Mouse (Mus musculus) forebrain, embryonic 12.5 days (tissue): ENCODE data around the gene Ccdc124. TPM values are rescaled to one million over a fixed set of nuclear protein-coding genes. Genes with fewer than 3 reads are reported as not detected.

Experiments
- ATAC-seq: fragments of 200-750 bp; cut with Nextera tagmentation; 2 replicates; pipeline ENCODE4 v1.8.0; 2017; ENCODE audit warnings: moderate TSS enrichment; ENCODE audit not compliant: low FRiP score
- H3K27ac ChIP-seq: fragments of 300-500 bp; sonication (generic); 2 replicates; pipeline ENCODE4 v1.5.1; 2016; ENCODE audit warnings: mild to moderate bottlenecking
- H3K27me3 ChIP-seq: fragments of 300-500 bp; sonication (generic); 2 replicates; pipeline ENCODE4 v1.6.1; 2016; ENCODE audit warnings: mild to moderate bottlenecking
- H3K36me3 ChIP-seq: fragments of 300-500 bp; sonication (generic); replicated peaks from 2 replicates; pipeline ENCODE4 v1.6.1; 2016; ENCODE audit warnings: mild to moderate bottlenecking
- H3K4me1 ChIP-seq: fragments of 300-500 bp; sonication (generic); 2 replicates; pipeline ENCODE4 v1.6.1; 2016
- H3K4me2 ChIP-seq: fragments of 300-500 bp; sonication (generic); 2 replicates; pipeline ENCODE4 v1.6.1; 2016; ENCODE audit warnings: mild to moderate bottlenecking, moderate library complexity
- H3K4me3 ChIP-seq: fragments of 300-500 bp; sonication (generic); replicated peaks from 2 replicates; pipeline ENCODE4 v1.5.1; 2016; ENCODE audit warnings: mild to moderate bottlenecking
- H3K9ac ChIP-seq: fragments of 300-500 bp; sonication (generic); 2 replicates; pipeline ENCODE4 v1.6.1; 2016; ENCODE audit warnings: mild to moderate bottlenecking
- H3K9me3 ChIP-seq: fragments of 300-500 bp; sonication (generic); 2 replicates; pipeline ENCODE4 v1.6.1; 2016
- whole genome bisulfite sequencing: fragments of 180-500 bp; shearing (Covaris S2); methylation state at CpG from one replicate; pipeline ENCODE4 v1.1.7; 2016; 5-methylcytosine and 5-hydroxymethylcytosine counted together
- polyA plus RNA-seq: library from polyadenylated mRNA; unstranded; fragments of >200 nt; fragmentation: Nextera tagmentation; extraction: Ambion mirVana; gene quantifications from 2 replicates; pipeline ENCODE4 v1.2.1, GENCODE M21; 2016

The Ccdc124 gene
- polyA plus RNA-seq, 1 experiment from 2014 or later = 159 TPM

DNA sequence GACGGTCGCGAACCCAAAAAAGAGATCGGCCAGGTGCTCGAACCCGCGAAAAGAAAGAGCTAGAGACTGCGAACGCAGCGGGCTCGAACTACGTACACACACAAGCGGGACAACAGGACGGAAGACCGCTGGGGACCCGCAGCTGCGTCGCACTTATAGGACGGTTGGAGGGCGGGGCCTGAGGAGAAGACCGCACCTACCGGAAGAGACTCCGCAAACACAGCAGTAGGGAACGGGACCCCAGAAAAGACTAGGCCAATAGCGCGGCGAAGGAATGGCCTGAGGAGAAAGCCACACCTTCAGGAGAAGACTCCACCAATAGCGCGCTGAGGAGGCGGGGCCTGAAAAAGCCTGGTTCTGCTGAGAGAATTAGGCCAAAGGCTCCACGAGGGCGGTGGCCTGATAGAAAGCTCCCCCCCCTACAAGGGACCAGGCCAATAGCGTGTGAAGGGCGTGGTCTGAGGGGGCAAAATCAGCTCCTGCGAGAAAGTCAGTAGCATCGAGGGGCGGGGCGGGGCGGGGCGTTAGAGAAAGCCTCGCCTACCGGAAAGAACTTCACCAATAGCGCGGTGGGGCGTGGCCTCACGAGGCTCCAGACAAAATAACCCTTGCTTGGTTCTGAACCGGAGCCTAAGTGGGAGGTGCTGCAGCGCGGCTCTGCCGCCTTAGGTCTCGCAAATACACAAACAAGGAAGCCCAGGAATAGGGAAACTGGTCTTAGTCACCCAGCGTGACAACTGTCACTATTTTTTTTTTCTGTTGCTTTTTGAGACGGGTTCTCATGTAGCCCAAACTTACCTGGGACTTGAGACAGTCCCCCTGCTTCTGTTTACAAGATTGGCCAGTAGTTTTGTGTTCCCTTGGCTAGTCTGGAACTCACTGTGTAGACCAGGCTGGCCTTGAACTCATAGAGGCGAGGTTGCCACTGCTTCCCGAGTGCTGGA lies 34.1 kb downstream of the Ccdc124 start, which contains the start of gene Arrdc2:
TSS of gene Arrdc2 (minus strand) at position 313 of the 944 bp plus-strand sequence.
- no peaks in the 10 kb centered on the region for H3K9me3 ChIP-seq
- no peaks in the 10 kb centered on the region; the same call in 1 of the 2 replicates for H3K36me3 ChIP-seq
- H3K4me2 ChIP-seq = peak within 1 kb of the TSS; percentile 83
- peaks cover 18% of the 10 kb centered on the region for H3K4me1 ChIP-seq
- H3K27me3 ChIP-seq = no peaks in the 10 kb centered on the region
- ATAC-seq = peak; percentile 96
- WGBS = 2% methylated on average over 55 of the region's 55 CpGs
- H3K4me3 ChIP-seq = peak within 1 kb of the TSS; percentile 67
- H3K9ac ChIP-seq = peak within 1 kb of the TSS; percentile 75
- H3K27ac ChIP-seq = peak within 1 kb of the TSS; percentile 89

DNA sequence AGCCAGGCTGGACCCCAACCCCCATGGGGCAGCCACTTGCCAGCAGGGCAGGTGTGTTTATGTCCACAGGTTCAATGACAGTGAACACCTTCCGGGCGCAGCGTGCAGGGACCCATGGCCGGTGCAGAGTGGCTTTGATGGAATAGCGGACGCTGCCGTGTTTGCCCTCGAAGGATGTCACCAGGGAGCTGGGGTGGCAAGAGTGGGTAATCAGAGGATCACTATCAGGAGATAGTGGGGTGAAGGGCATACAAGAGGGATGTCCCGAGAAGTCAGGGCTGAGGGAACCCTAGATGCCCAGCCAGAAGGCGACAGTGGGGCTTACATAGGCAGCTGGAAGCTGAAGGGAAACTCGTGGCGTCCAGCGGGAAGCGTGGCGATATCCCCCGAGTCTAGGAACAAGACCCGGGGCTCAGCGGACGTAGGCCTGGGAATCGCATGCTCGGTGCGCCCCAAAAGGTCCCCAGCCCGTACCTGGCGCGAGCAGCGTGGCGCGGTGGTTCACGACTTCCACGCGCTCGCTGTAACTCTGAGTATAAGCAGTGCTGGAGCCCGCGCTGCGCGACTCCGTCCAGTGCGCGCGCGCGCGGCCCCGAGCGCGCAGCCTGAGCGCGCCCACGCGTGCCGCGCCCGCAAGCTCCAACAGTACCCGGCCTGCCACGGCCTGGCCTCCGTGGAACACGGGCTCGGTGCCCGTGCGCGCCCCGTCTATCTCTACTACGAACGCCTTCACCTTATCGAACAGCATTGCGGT lies 34.9 kb downstream of the Ccdc124 start:
- H3K36me3 ChIP-seq = no peaks in the 10 kb centered on the region; the same call in 1 of the 2 replicates
- H3K4me2 ChIP-seq = peak overlapping the region; percentile 83
- peaks cover 3% of the 10 kb centered on the region; the same call in 1 of the 2 replicates for H3K27me3 ChIP-seq
- H3K9ac ChIP-seq = peak overlapping the region; percentile 75
- H3K4me3 ChIP-seq = peak overlapping the region; percentile 67
- WGBS = 4% methylated on average over 66 of the region's 66 CpGs
- ATAC-seq = peak; percentile 53
- H3K9me3 ChIP-seq = no peaks in the 10 kb centered on the region
- H3K4me1 ChIP-seq = peaks cover 18% of the 10 kb centered on the region
- H3K27ac ChIP-seq = peak overlapping the region; percentile 89

DNA sequence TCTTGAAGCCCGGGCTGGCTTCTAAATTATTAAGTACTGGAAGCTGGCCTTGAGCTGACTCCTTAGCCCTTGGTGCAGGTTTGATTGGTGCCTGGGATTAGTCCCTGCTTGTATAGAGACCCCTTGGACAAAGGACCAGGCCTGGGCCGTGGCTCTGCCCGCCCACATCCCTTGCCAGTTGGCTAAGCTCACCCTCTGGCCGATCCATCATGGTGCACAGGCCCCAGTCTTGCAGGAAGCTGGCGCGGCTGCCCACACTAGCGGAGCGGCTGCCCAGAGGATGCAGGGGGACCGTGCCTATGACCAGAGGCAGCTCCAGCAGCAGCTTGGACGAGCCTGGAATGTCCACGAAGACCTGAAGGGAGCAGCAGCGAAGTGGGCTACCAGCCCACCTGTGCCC lies 37.1 kb downstream of the Ccdc124 start:
- Histone ChIP-seq H3K4me1 (peaks cover 34% of the 10 kb centered on the region), H3K4me3 (no peak overlapping the region), H3K9me3 (no peaks in the 10 kb centered on the region), H3K36me3 (no peaks in the 10 kb centered on the region; the same call in 1 of the 2 replicates), H3K27me3 (peaks cover 6% of the 10 kb centered on the region; the same call in 1 of the 2 replicates), H3K4me2 (no peak overlapping the region), H3K9ac (no peak overlapping the region), H3K27ac (no peak overlapping the region)
- 87% methylated on average over 12 of the region's 12 CpGs for WGBS
- ATAC-seq = no peak

DNA sequence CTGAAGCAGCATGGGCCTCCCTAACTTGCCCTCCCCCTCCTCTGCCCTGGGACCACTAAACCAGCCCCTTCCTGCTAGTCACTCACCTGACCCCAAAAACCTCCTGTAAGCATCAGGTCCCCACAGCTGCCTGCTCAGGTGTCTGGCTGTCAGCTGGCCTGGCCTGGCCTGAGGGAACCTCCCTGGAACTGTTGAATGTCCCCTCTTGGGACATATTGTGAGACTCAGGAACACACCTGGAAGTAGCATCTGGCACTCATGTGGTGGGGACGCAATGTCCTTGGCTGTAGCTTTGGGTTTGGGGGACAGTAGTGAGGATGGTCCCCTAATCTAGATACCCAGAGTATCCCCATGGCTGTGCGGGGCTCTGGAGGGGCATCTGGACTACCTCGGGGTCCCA lies 39.7 kb downstream of the Ccdc124 start:
- Histone ChIP-seq H3K4me3 (no peak overlapping the region), H3K9ac (no peak overlapping the region), H3K4me2 (no peak overlapping the region), H3K9me3 (no peaks in the 10 kb centered on the region), H3K4me1 (peaks cover 26% of the 10 kb centered on the region), H3K36me3 (no peaks in the 10 kb centered on the region; the same call in 1 of the 2 replicates), H3K27ac (no peak overlapping the region), H3K27me3 (peaks cover 6% of the 10 kb centered on the region; the same call in 1 of the 2 replicates)
- ATAC-seq = no peak
- WGBS = 96% methylated on average over 3 of the region's 3 CpGs

DNA sequence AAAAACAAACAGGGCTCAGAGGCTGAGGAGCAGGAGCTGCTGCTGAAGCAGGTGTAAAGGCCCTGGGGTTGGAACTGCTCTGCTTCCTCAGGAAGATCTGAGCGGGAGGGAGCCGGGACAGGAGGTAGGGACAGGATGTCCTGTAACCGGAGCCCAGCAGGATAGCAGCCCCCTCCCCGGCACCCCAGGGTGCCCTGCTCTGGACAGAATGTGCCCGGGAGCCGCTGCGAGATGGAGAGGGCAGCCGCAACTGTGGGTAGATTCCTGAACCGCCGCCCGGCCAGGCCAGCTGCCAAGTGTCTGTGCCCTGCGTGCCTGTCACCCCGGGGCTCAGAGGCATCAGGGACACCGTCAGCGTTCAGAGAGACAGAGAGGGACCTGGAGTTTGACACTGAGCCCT lies 40.2 kb downstream of the Ccdc124 start:
- Histone ChIP-seq H3K4me3 (no peak overlapping the region), H3K36me3 (no peaks in the 10 kb centered on the region; the same call in 1 of the 2 replicates), H3K9me3 (no peaks in the 10 kb centered on the region), H3K4me2 (no peak overlapping the region), H3K9ac (no peak overlapping the region), H3K4me1 (peaks cover 21% of the 10 kb centered on the region), H3K27me3 (peaks cover 6% of the 10 kb centered on the region; the same call in 1 of the 2 replicates), H3K27ac (no peak overlapping the region)
- ATAC-seq = no peak
- 58% methylated on average over 15 of the region's 15 CpGs for WGBS

DNA sequence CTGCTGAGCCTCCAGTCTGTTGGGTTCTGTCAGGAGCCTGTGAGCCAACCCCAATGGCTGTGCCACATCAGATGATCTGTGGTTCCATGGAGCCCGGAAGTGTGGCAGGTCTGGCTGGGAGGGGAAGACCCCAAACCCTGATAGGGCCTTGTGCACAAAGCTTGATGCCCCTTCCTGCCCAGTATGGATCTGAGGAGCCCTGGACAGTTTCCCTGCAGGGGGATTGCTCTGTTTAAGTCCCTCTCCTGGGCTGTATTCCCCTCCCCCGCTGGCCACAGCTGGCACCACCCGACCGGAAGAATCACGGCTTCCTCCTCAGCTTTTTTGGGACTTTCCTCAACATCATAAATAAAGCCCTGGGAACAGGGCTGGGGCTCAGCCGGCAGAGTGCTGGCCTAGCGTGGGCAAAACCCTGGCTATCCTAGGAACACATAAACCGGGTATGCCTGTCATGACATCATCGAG lies 40.7 kb downstream of the Ccdc124 start:
- Histone ChIP-seq H3K27ac (no peak overlapping the region), H3K4me2 (no peak overlapping the region), H3K4me3 (no peak overlapping the region), H3K36me3 (no peaks in the 10 kb centered on the region; the same call in 1 of the 2 replicates), H3K27me3 (peaks cover 6% of the 10 kb centered on the region; the same call in 1 of the 2 replicates), H3K9ac (no peak overlapping the region), H3K4me1 (peaks cover 18% of the 10 kb centered on the region), H3K9me3 (no peaks in the 10 kb centered on the region)
- no peak for ATAC-seq
- 66% methylated on average over 9 of the region's 9 CpGs for WGBS

DNA sequence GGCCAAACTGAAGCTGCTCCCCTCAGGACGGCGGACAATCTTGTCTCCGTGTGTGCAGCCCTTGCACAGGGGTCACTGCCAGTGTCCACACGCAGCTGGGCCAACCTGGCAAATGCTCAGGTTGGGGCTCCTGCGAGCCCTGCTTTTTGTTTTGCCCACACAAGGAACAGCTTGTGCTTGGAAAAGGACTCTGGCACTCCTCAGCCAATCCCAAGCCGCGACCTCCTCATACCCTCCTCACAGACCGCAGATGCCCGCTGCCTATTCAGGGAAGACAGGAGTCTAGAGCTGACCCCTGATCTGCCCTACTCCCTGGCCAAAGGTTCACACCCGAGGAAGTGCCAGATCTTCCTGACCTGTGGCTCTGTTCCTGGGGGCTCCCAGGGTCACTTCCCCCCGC lies 41.4 kb downstream of the Ccdc124 start:
- 63% methylated on average over 11 of the region's 11 CpGs for WGBS
- H3K4me2 ChIP-seq = no peak overlapping the region

DNA sequence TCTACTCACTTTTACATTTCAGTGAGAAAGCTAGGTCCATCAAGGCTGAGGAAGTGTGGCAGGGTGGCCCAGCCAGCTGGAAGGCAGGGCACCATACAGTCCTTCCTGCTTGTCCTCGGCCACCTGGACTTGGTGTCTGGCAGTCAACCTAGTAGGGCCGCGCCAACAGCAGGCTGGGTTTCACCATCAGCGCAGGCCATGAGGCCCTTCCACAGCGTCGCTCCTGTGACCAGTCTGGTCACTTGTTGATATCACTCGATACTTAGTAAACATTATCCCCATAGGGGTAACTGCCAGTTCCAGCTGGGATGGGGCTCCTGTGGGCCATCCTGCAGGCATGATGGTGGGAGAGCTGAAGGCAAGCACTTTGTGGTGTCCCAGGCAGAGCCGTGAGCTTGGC lies 42.2 kb downstream of the Ccdc124 start:
- H3K4me2 ChIP-seq = no peak overlapping the region
- H3K27me3 ChIP-seq = peaks cover 6% of the 10 kb centered on the region; the same call in 1 of the 2 replicates
- 0 out of 2 replicates have a peak overlapping the region, but pooled peaks have one; percentile 4 for H3K9ac ChIP-seq
- 0 out of 2 replicates have a peak, but pooled peaks cover 3% of the 10 kb centered on the region for H3K9me3 ChIP-seq
- peaks cover 18% of the 10 kb centered on the region for H3K4me1 ChIP-seq
- H3K27ac ChIP-seq = no peak overlapping the region
- H3K4me3 ChIP-seq = no peak overlapping the region
- no peaks in the 10 kb centered on the region; the same call in 1 of the 2 replicates for H3K36me3 ChIP-seq
- ATAC-seq = no peak
- WGBS = 82% methylated on average over 8 of the region's 8 CpGs

More for the DNA sequence above, 41.4 kb downstream of the Ccdc124 start:
- no peaks in the 10 kb centered on the region; the same call in 1 of the 2 replicates for H3K36me3 ChIP-seq
- H3K27ac ChIP-seq = no peak overlapping the region
- no peaks in the 10 kb centered on the region for H3K9me3 ChIP-seq
- no peak overlapping the region for H3K4me3 ChIP-seq
- no peak for ATAC-seq
- no peak overlapping the region for H3K9ac ChIP-seq
- peaks cover 6% of the 10 kb centered on the region; the same call in 1 of the 2 replicates for H3K27me3 ChIP-seq
- H3K4me1 ChIP-seq = peaks cover 18% of the 10 kb centered on the region

DNA sequence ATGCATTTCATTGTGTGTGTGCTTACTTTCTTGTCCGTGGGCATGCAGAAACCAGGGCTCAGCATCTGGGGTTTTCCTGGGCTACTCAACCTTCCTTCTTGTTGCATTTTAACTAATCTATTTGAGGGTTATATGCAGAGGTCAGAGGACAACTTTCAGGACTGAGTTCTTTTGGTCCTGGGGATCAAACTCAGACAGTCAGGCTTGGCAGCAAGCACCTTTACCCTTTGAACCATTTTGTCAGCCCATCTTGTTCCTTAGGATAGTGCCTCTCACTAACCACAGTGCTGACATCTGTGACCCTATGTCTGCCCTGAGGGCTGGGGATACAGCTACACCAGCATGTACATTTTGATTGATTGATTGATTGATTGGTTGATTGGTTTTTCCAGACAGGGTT lies 45.9 kb downstream of the Ccdc124 start:
- no peak overlapping the region for H3K9ac ChIP-seq
- 0 out of 2 replicates have a peak, but pooled peaks cover 3% of the 10 kb centered on the region for H3K9me3 ChIP-seq
- H3K27ac ChIP-seq = no peak overlapping the region
- 0 out of 2 replicates have a peak, but pooled peaks cover 3% of the 10 kb centered on the region for H3K27me3 ChIP-seq
- H3K4me2 ChIP-seq = no peak overlapping the region
- no peaks in the 10 kb centered on the region for H3K36me3 ChIP-seq
- 82% methylated on average over 1 of the region's 1 CpGs for WGBS
- ATAC-seq = no peak
- no peak overlapping the region for H3K4me3 ChIP-seq
- peaks cover 10% of the 10 kb centered on the region for H3K4me1 ChIP-seq

DNA sequence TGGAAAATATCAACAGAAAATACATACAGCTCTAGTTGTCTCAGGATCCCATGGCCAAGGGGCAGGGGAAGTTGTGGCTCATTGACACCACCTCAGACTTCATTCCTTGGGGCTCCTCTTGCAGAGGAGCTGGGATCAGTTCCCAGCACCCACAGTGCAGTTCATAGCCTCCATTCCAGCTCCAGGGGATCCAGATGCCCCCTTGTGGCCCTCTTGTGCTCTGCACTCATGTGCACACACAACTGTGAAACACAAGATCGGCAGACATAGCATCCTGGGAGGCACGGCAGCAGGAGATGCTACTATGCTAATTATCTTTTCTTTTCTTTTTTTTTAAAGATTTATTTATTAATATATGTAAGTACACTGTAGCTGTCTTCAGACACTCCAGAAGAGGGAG lies 46.7 kb downstream of the Ccdc124 start:
- Histone ChIP-seq H3K4me3 (no peak overlapping the region), H3K27ac (no peak overlapping the region), H3K9me3 (0 out of 2 replicates have a peak, but pooled peaks cover 3% of the 10 kb centered on the region), H3K4me1 (peaks cover 6% of the 10 kb centered on the region; the same call in 1 of the 2 replicates), H3K9ac (no peak overlapping the region), H3K27me3 (peaks cover 5% of the 10 kb centered on the region; the same call in 1 of the 2 replicates), H3K4me2 (no peak overlapping the region), H3K36me3 (no peaks in the 10 kb centered on the region)
- ATAC-seq = no peak
- 96% methylated on average over 2 of the region's 2 CpGs for WGBS

DNA sequence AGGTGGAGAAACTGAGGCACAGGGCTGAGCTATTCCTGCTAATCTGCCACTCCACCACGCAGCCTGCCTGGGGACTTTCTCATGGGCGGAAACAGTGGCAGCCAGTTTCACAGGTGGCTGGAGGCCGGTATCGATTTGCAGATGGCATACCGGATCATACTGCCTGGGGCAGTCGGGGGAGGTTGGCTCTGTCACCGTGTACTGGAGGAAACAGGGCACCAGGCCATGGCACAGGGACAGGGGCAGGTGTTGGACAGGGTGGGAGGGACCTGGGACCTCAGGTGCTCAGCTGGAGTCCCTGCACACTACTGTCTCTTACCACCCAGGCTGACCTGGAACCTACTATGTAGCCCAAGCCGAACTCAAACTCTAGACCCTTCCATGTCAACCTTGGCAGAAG lies 47.9 kb downstream of the Ccdc124 start:
- no peak overlapping the region for H3K4me2 ChIP-seq
- H3K4me1 ChIP-seq = no peaks in the 10 kb centered on the region
- ATAC-seq = no peak
- H3K36me3 ChIP-seq = no peaks in the 10 kb centered on the region
- H3K9me3 ChIP-seq = 0 out of 2 replicates have a peak, but pooled peaks cover 3% of the 10 kb centered on the region
- WGBS = 85% methylated on average over 8 of the region's 8 CpGs
- H3K27ac ChIP-seq = no peak overlapping the region
- H3K9ac ChIP-seq = no peak overlapping the region
- H3K27me3 ChIP-seq = peaks cover 15% of the 10 kb centered on the region
- no peak overlapping the region for H3K4me3 ChIP-seq
